ENCODE assay signal across 29 mouse cellular contexts in genomic region chr3:149332105-149332504, GRCm38 (mm10).
DNase-seq lines count a peak whose midpoint lies in the region; ATAC-seq lines count a peak whose summit lies in the region.
"Had no signal": no experiment of that assay in that cellular context is flagged by ENCODE, and none has a peak within 500 bp of the region (broad histone marks: within the 10 kb centered on the region; RNA-seq: fewer than 3 reads in every experiment).

No protein-coding gene starts in this region.

- peak; percentile 37; the same call in 1 of the 2 replicates for ATAC-seq in forebrain, embryonic 13.5 days
- ATAC-seq in forebrain, embryonic 16.5 days = no peak
- ATAC-seq in midbrain, embryonic 11.5 days (ENCODE audit: low FRiP score) = peak; percentile 70
- no peak for ATAC-seq in midbrain, embryonic 15.5 days (replicated peaks)
- ATAC-seq in megakaryocyte-erythroid progenitor cell, adult 5-6 weeks (replicated peaks; ENCODE audit: low FRiP score, low TSS enrichment, poor library complexity, severe bottlenecking) = peak; percentile 80
- ATAC-seq in erythroid progenitor cell, adult 5-6 weeks (replicated peaks; ENCODE audit: low FRiP score, poor library complexity, severe bottlenecking) = no peak

- H3K4me2 ChIP-seq in forebrain, embryonic 13.5 days = no peak overlapping the region
- H3K4me2 ChIP-seq in forebrain, embryonic 16.5 days (ENCODE audit: low read length) = no peak overlapping the region
- peak overlapping the region; percentile 20; the same call in 1 of the 2 replicates for H3K4me2 ChIP-seq in midbrain, embryonic 11.5 days
- no peak overlapping the region for H3K4me2 ChIP-seq in midbrain, embryonic 15.5 days
- H3K4me2 ChIP-seq: embryonic facial prominence, embryonic 12.5 days; forebrain, embryonic 12.5 days; heart, embryonic 11.5 days; hindbrain, embryonic 15.5 days; limb, embryonic 12.5 days; liver, embryonic 15.5 days; lung, embryonic 14.5 days; stomach, embryonic 15.5 days had no signal

- H3K4me1 ChIP-seq in forebrain, embryonic 13.5 days = peaks cover 18% of the 10 kb centered on the region
- H3K4me1 ChIP-seq in forebrain, embryonic 16.5 days (replicated peaks; ENCODE audit: control insufficient read depth, insufficient read depth, low read length) = no peaks in the 10 kb centered on the region
- H3K4me1 ChIP-seq in midbrain, embryonic 11.5 days (ENCODE audit: control insufficient read depth, insufficient read depth, low read length) = peaks cover 41% of the 10 kb centered on the region
- peaks cover 15% of the 10 kb centered on the region for H3K4me1 ChIP-seq in midbrain, embryonic 15.5 days
- H3K4me1 ChIP-seq: hindbrain, embryonic 15.5 days; liver, embryonic 15.5 days had no signal

- H3K4me3 ChIP-seq in forebrain, embryonic 13.5 days = no peak overlapping the region
- H3K4me3 ChIP-seq in forebrain, embryonic 16.5 days (replicated peaks; ENCODE audit: low read length) = no peak overlapping the region
- H3K4me3 ChIP-seq in midbrain, embryonic 11.5 days (ENCODE audit: low read depth, low read length) = no peak overlapping the region
- no peak overlapping the region for H3K4me3 ChIP-seq in midbrain, embryonic 15.5 days
- H3K4me3 ChIP-seq: embryonic facial prominence, embryonic 12.5 days; forebrain, embryonic 12.5 days; gastrocnemius, adult 2 months; hindbrain, embryonic 15.5 days; layer of hippocampus, adult 2 months; left cerebral cortex, adult 2 months; limb, embryonic 12.5 days; liver, embryonic 15.5 days; stomach, embryonic 15.5 days had no signal

- H3K36me3 ChIP-seq in forebrain, embryonic 13.5 days (ENCODE audit: poor library complexity, severe bottlenecking) = no peaks in the 10 kb centered on the region
- H3K36me3 ChIP-seq in forebrain, embryonic 16.5 days (ENCODE audit: control insufficient read depth, insufficient read depth) = no peaks in the 10 kb centered on the region
- no peaks in the 10 kb centered on the region for H3K36me3 ChIP-seq in midbrain, embryonic 11.5 days (ENCODE audit: control insufficient read depth, insufficient read depth, low read length)
- no peaks in the 10 kb centered on the region for H3K36me3 ChIP-seq in midbrain, embryonic 15.5 days (replicated peaks)
- H3K36me3 ChIP-seq: embryonic facial prominence, embryonic 12.5 days; forebrain, embryonic 12.5 days; hindbrain, embryonic 15.5 days; limb, embryonic 12.5 days; liver, embryonic 15.5 days; stomach, embryonic 15.5 days had no signal

- peaks cover 7% of the 10 kb centered on the region for H3K27me3 ChIP-seq in forebrain, embryonic 13.5 days
- H3K27me3 ChIP-seq in forebrain, embryonic 16.5 days (replicated peaks; ENCODE audit: control insufficient read depth, insufficient read depth, low read length) = no peaks in the 10 kb centered on the region
- H3K27me3 ChIP-seq in midbrain, embryonic 11.5 days (ENCODE audit: control insufficient read depth, insufficient read depth, low read length) = no peaks in the 10 kb centered on the region
- H3K27me3 ChIP-seq in midbrain, embryonic 15.5 days (replicated peaks) = no peaks in the 10 kb centered on the region; the same call in 1 of the 2 replicates
- H3K27me3 ChIP-seq: liver, embryonic 15.5 days; stomach, embryonic 15.5 days had no signal

- no peaks in the 10 kb centered on the region for H3K9me3 ChIP-seq in forebrain, embryonic 13.5 days (replicated peaks)
- H3K9me3 ChIP-seq in forebrain, embryonic 16.5 days (ENCODE audit: control insufficient read depth, low read length) = no peaks in the 10 kb centered on the region
- no peaks in the 10 kb centered on the region for H3K9me3 ChIP-seq in midbrain, embryonic 11.5 days (ENCODE audit: control insufficient read depth, low read length)
- H3K9me3 ChIP-seq in midbrain, embryonic 15.5 days = no peaks in the 10 kb centered on the region
- H3K9me3 ChIP-seq: embryonic facial prominence, embryonic 12.5 days; forebrain, embryonic 12.5 days; hindbrain, embryonic 15.5 days; limb, embryonic 12.5 days; liver, embryonic 15.5 days; stomach, embryonic 15.5 days had no signal

- no peak overlapping the region for H3K27ac ChIP-seq in forebrain, embryonic 13.5 days
- H3K27ac ChIP-seq in forebrain, embryonic 16.5 days (ENCODE audit: low read length) = no peak overlapping the region
- peak overlapping the region; percentile 57 for H3K27ac ChIP-seq in midbrain, embryonic 11.5 days (ENCODE audit: low read depth, low read length)
- no peak overlapping the region for H3K27ac ChIP-seq in midbrain, embryonic 15.5 days
- H3K27ac ChIP-seq: embryonic facial prominence, embryonic 12.5 days; forebrain, embryonic 12.5 days; hindbrain, embryonic 15.5 days; layer of hippocampus, adult 2 months; left cerebral cortex, adult 2 months; limb, embryonic 12.5 days; liver, embryonic 15.5 days; stomach, embryonic 15.5 days had no signal

- 8% methylated on average over 4 of the region's 4 CpGs for WGBS in forebrain, embryonic 13.5 days
- 15% methylated on average over 4 of the region's 4 CpGs for WGBS in forebrain, embryonic 16.5 days
- WGBS in midbrain, embryonic 11.5 days = 7% methylated on average over 4 of the region's 4 CpGs
- 11% methylated on average over 4 of the region's 4 CpGs for WGBS in midbrain, embryonic 15.5 days

- DNase-seq in midbrain, embryonic 11.5 days (ENCODE audit: low spot score, missing footprints) = peak; percentile 93
- peak; percentile 52 for DNase-seq in retina, embryonic 14.5 days (ENCODE audit: low spot score)
- DNase-seq in retina, postnatal 1 day = no peak
- DNase-seq: adrenal gland, postnatal 25 days; B cell, adult 2 months; cerebellum, adult 11-12 months; cerebellum, postnatal 14 days; gastrocnemius, adult 2 months; gastrocnemius, postnatal 36 days; heart, postnatal 4 days; kidney, adult 18-20 months; kidney, postnatal 36 days; lung, embryonic 14.5 days; lung, postnatal 14 days; right cerebral cortex, postnatal 14 days had no signal

- H3K9ac ChIP-seq in forebrain, embryonic 13.5 days = no peak overlapping the region
- no peak overlapping the region for H3K9ac ChIP-seq in forebrain, embryonic 16.5 days (replicated peaks; ENCODE audit: low read depth, low read length)
- H3K9ac ChIP-seq in midbrain, embryonic 11.5 days (ENCODE audit: low read length) = no peak overlapping the region
- no peak overlapping the region for H3K9ac ChIP-seq in midbrain, embryonic 15.5 days
- H3K9ac ChIP-seq: embryonic facial prominence, embryonic 12.5 days; forebrain, embryonic 12.5 days; hindbrain, embryonic 15.5 days; limb, embryonic 12.5 days; liver, embryonic 15.5 days; lung, embryonic 14.5 days; stomach, embryonic 15.5 days had no signal

Comparison
In these comparisons a context has a peak if more than half of its experiments do, and no peak if none do; other contexts are left out.
1. ATAC-seq: peak in forebrain, embryonic 13.5 days (single experiment), midbrain, embryonic 11.5 days (single experiment) and megakaryocyte-erythroid progenitor cell, adult 5-6 weeks (single experiment); none in forebrain, embryonic 16.5 days (single experiment), midbrain, embryonic 15.5 days (single experiment) and erythroid progenitor cell, adult 5-6 weeks (single experiment).